Mouse (Mus musculus): ENCODE data around the gene Cnrip1. TPM values are rescaled to one million over a fixed set of nuclear protein-coding genes. Genes with fewer than 3 reads are reported as not detected.

Gene Cnrip1
- total and polyA plus RNA-seq, 2 experiments from 2014 or later: 4.9 to 9.2 TPM

GRCm38 (mm10) chr11:17007517-17008173 is 43.7 kb upstream of the Cnrip1 start:
- 77% methylated on average over 5 of the region's 5 CpGs for WGBS
- no peak for ATAC-seq (ENCODE audit: insufficient read depth, low read depth)
- Histone ChIP-seq H3K36me3 (replicated peaks; ENCODE audit: control insufficient read depth, insufficient read depth, low read length) (no peaks in the 10 kb centered on the region), H3K9ac (replicated peaks; ENCODE audit: low read depth, low read length) (no peak overlapping the region), H3K4me3 (ENCODE audit: low read depth, low read length) (no peak overlapping the region), H3K27ac (ENCODE audit: low read depth) (no peak overlapping the region), H3K27me3 (ENCODE audit: control insufficient read depth, insufficient read depth, low read length) (no peaks in the 10 kb centered on the region), H3K4me1 (ENCODE audit: control insufficient read depth, insufficient read depth) (no peaks in the 10 kb centered on the region), H3K9me3 (replicated peaks; ENCODE audit: control insufficient read depth, low read length) (no peaks in the 10 kb centered on the region), H3K4me2 (ENCODE audit: low read depth, low read length) (no peak overlapping the region)
- TF ChIP-seq CTCF (IDR thresholded peaks at IDR 0.05; ENCODE audit: low read depth) (no peak), EP300 (IDR thresholded peaks at IDR 0.05; ENCODE audit: low read depth) (no peak)
- DNase-seq (ENCODE audit: low spot score): no peak

- 47% methylated on average over 7 of the region's 7 CpGs for WGBS
- TF ChIP-seq CTCF (IDR thresholded peaks at IDR 0.05; ENCODE audit: low read depth) (no peak), EP300 (IDR thresholded peaks at IDR 0.05; ENCODE audit: low read depth) (no peak)
- H3K4me2 ChIP-seq (ENCODE audit: low read depth, low read length): no peak overlapping the region
- H3K9ac ChIP-seq (replicated peaks; ENCODE audit: low read depth, low read length): no peak overlapping the region
- no peaks in the 10 kb centered on the region for H3K27me3 ChIP-seq (ENCODE audit: control insufficient read depth, insufficient read depth, low read length)
- H3K9me3 ChIP-seq (replicated peaks; ENCODE audit: control insufficient read depth, low read length): no peaks in the 10 kb centered on the region
- H3K4me3 ChIP-seq (ENCODE audit: low read depth, low read length): no peak overlapping the region
- ATAC-seq (ENCODE audit: insufficient read depth, low read depth) (no peak), DNase-seq (ENCODE audit: low spot score) (no peak)
- H3K27ac ChIP-seq (ENCODE audit: low read depth): no peak overlapping the region
- H3K36me3 ChIP-seq (replicated peaks; ENCODE audit: control insufficient read depth, insufficient read depth, low read length): no peaks in the 10 kb centered on the region
- no peaks in the 10 kb centered on the region for H3K4me1 ChIP-seq (ENCODE audit: control insufficient read depth, insufficient read depth)
Observed at GRCm38 (mm10) chr11:17008498-17008941, 42.9 kb upstream of the Cnrip1 start.

- Histone ChIP-seq H3K4me2 (ENCODE audit: low read depth, low read length) (no peak overlapping the region), H3K9ac (replicated peaks; ENCODE audit: low read depth, low read length) (no peak overlapping the region), H3K4me3 (ENCODE audit: low read depth, low read length) (no peak overlapping the region), H3K36me3 (replicated peaks; ENCODE audit: control insufficient read depth, insufficient read depth, low read length) (no peaks in the 10 kb centered on the region), H3K27ac (ENCODE audit: low read depth) (no peak overlapping the region), H3K9me3 (replicated peaks; ENCODE audit: control insufficient read depth, low read length) (no peaks in the 10 kb centered on the region), H3K27me3 (ENCODE audit: control insufficient read depth, insufficient read depth, low read length) (no peaks in the 10 kb centered on the region), H3K4me1 (ENCODE audit: control insufficient read depth, insufficient read depth) (no peaks in the 10 kb centered on the region)
- ATAC-seq (ENCODE audit: insufficient read depth, low read depth): no peak
- no peak for TF ChIP-seq EP300 (IDR thresholded peaks at IDR 0.05; ENCODE audit: low read depth)
- TF ChIP-seq CTCF (IDR thresholded peaks at IDR 0.05; ENCODE audit: low read depth): no peak
- DNase-seq (ENCODE audit: low spot score): no peak
Observed at GRCm38 (mm10) chr11:17012948-17013347, 38.4 kb upstream of the Cnrip1 start.

- no peak overlapping the region for H3K27ac ChIP-seq (ENCODE audit: low read depth)
- no peak overlapping the region for H3K4me2 ChIP-seq (ENCODE audit: low read depth, low read length)
- H3K4me3 ChIP-seq (ENCODE audit: low read depth, low read length): no peak overlapping the region
- no peak for DNase-seq (ENCODE audit: low spot score)
- no peaks in the 10 kb centered on the region for H3K4me1 ChIP-seq (ENCODE audit: control insufficient read depth, insufficient read depth)
- no peaks in the 10 kb centered on the region for H3K36me3 ChIP-seq (replicated peaks; ENCODE audit: control insufficient read depth, insufficient read depth, low read length)
- 88% methylated on average over 7 of the region's 7 CpGs for WGBS
- no peak for ATAC-seq (ENCODE audit: insufficient read depth, low read depth)
- H3K27me3 ChIP-seq (ENCODE audit: control insufficient read depth, insufficient read depth, low read length): no peaks in the 10 kb centered on the region
- H3K9ac ChIP-seq (replicated peaks; ENCODE audit: low read depth, low read length): no peak overlapping the region
- no peak for TF ChIP-seq CTCF (IDR thresholded peaks at IDR 0.05; ENCODE audit: low read depth)
- TF ChIP-seq EP300 (IDR thresholded peaks at IDR 0.05; ENCODE audit: low read depth): no peak
- H3K9me3 ChIP-seq (replicated peaks; ENCODE audit: control insufficient read depth, low read length): no peaks in the 10 kb centered on the region
Observed at GRCm38 (mm10) chr11:17019328-17019727, 32.1 kb upstream of the Cnrip1 start.

GRCm38 (mm10) chr11:17023206-17023605 is 28.2 kb upstream of the Cnrip1 start:
- Histone ChIP-seq H3K27ac (ENCODE audit: low read depth) (no peak overlapping the region), H3K36me3 (replicated peaks; ENCODE audit: control insufficient read depth, insufficient read depth, low read length) (no peaks in the 10 kb centered on the region), H3K9me3 (replicated peaks; ENCODE audit: control insufficient read depth, low read length) (no peaks in the 10 kb centered on the region), H3K4me1 (ENCODE audit: control insufficient read depth, insufficient read depth) (no peaks in the 10 kb centered on the region), H3K4me3 (ENCODE audit: low read depth, low read length) (no peak overlapping the region), H3K4me2 (ENCODE audit: low read depth, low read length) (no peak overlapping the region), H3K9ac (replicated peaks; ENCODE audit: low read depth, low read length) (no peak overlapping the region), H3K27me3 (ENCODE audit: control insufficient read depth, insufficient read depth, low read length) (no peaks in the 10 kb centered on the region)
- no peak for ATAC-seq (ENCODE audit: insufficient read depth, low read depth)
- WGBS: 65% methylated on average over 6 of the region's 6 CpGs
- no peak for DNase-seq (ENCODE audit: low spot score)
- TF ChIP-seq CTCF (IDR thresholded peaks at IDR 0.05; ENCODE audit: low read depth): no peak
- TF ChIP-seq EP300 (IDR thresholded peaks at IDR 0.05; ENCODE audit: low read depth): no peak

- H3K4me3 ChIP-seq (ENCODE audit: low read depth, low read length): no peak overlapping the region
- 67% methylated on average over 3 of the region's 3 CpGs for WGBS
- H3K9ac ChIP-seq (replicated peaks; ENCODE audit: low read depth, low read length): no peak overlapping the region
- DNase-seq (ENCODE audit: low spot score): no peak
- no peaks in the 10 kb centered on the region for H3K36me3 ChIP-seq (replicated peaks; ENCODE audit: control insufficient read depth, insufficient read depth, low read length)
- H3K27ac ChIP-seq (ENCODE audit: low read depth): no peak overlapping the region
- H3K9me3 ChIP-seq (replicated peaks; ENCODE audit: control insufficient read depth, low read length): no peaks in the 10 kb centered on the region
- H3K4me2 ChIP-seq (ENCODE audit: low read depth, low read length): no peak overlapping the region
- no peaks in the 10 kb centered on the region for H3K27me3 ChIP-seq (ENCODE audit: control insufficient read depth, insufficient read depth, low read length)
- no peak for ATAC-seq (ENCODE audit: insufficient read depth, low read depth)
- TF ChIP-seq EP300 (IDR thresholded peaks at IDR 0.05; ENCODE audit: low read depth) (no peak), CTCF (IDR thresholded peaks at IDR 0.05; ENCODE audit: low read depth) (no peak)
- no peaks in the 10 kb centered on the region for H3K4me1 ChIP-seq (ENCODE audit: control insufficient read depth, insufficient read depth)
Observed at GRCm38 (mm10) chr11:17023984-17024383, 27.4 kb upstream of the Cnrip1 start.
